Mouse (Mus musculus) hindlimb bud, embryonic 11.5 days (tissue): ENCODE measurements around the gene Adcy5.

Source experiments
- DNase-seq: peaks from one replicate; pipeline ENCODE4 v3.0.0-alpha.2; 2012; ENCODE audit warnings: low read depth, low spot score; ENCODE audit errors: extremely low spot score

The Adcy5 gene

DNA sequence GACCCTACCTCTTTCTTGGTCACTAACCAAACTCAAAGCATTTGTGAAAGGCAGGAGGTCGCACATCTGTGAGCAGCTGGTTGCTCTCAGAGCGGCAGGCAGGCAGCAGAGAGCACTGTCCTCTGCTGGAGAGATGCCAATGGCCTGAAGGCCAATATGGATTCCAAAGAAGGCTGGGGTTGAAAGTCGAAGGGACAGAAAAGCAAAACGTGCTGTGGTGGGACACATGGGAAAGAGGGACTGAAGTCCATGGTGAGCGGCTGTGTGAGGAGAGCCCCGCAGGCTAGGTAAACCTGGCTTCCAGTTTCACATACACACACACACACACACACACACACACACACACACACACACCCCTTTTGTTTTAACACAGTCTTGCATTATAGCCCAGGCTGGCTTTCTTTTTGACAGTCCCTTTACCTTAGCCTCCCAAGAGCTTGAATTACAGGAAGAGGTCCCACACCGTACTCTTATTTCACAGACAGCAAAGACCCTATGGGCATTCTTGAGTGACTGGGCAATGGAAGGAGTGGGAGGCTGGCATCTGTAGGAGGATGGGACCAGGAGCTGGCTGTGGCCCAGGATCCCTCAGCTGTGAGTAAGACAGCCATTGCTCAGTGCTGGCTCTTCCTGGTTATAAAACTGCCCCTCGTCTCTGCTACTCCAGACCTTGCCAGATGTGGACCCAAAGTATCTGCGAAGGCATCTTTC is 45.9 kb downstream of the Adcy5 start:
- no peak for DNase-seq

DNA sequence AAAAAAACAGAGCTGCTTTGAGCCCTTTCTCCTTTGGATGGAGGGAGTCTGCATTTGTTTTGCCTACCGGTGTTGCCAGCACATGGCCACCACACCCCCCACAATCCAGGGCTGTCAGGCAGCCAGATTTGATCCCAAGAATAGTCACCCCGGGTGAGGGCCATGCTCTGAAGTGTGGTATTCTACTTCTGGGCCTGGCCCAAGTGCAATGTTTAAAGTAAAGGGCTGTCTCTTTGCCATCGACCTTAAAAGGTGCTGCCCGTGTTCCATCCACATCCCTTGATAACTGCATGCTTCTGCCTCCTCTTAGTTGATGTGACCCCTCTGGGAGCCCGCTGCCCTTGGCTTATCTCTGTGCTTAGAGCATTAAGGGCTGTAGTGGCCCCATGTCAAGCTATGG is 46.6 kb downstream of the Adcy5 start:
- no peak for DNase-seq

DNA sequence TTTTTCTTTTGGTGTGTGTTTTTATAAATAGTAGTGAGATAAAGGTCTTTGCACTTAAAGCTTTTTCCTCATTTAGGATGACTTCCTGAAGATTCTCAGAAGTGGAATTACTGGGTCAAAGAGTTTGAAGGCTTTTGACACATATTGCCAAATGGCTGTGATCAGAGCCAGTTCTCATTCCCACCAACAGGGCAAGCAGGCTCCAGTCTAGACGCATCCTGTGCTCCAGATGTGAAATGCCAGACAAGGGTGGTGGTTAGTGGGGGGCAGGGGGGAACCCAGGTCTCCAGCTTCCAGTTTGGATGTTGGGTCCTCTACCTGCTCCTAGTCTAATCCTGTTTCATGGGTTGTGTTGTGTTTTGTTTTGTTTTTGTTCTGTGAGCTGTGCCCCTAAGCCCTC is 48.8 kb downstream of the Adcy5 start:
- DNase-seq: no peak

DNA sequence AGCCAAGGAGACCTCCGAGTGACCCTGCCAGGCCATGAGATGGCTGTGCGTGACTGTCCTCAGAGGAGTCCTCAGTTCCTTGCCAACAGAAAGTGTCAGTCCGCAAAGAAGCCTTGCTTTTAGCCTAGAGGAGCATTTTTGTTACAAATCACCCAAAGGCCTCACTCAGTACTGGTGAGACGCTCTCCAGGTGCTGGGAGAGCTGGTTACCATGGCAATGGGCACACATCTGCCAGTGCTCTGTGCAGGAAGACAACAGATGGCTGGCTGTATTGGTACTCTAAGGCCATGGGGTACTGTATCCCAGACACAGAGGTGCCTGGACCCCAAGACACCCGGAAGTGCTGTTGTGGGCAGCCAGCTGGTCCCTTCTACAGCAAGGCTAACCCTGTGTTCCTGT is 51.0 kb downstream of the Adcy5 start:
- no peak for DNase-seq

DNA sequence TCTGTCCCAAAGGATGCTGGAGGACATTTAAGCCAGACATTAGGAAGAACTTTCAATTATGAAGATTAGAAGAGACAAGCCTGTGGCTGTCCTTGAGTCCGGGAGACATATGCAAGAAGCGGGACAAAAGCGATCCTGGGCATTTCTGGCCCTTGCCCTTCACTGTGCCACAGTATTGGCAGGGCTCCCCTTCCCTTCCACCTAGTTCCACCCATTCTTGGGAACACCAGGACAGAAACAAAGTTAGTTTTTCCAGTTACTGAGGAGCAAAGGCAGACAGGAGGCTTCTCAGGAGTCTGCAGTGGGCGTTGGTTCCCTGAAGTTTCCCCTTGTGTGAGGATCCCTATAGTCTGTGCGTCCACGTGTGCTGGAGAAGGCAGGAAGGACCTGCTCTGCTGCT is 51.7 kb downstream of the Adcy5 start:
- DNase-seq: no peak

DNA sequence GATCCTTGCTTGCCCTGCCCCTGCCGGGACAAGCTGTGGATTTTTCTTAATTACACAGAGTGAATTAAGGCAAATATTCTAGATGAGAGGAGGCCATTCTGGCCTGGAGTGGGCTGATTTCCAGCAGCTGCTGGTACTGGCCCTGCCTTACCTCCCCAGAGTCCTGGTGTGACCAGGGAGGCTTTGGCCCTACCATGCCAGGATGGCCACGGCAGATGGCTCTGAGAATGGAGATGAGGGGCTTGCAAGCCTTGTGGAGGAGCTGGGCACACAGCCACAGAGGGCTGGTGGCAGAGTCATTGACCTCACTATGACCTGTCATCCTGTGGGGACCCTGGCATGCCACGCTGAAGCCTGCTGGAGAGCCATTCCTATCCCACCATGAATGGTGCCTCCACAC is 54.1 kb downstream of the Adcy5 start:
- no peak for DNase-seq

DNA sequence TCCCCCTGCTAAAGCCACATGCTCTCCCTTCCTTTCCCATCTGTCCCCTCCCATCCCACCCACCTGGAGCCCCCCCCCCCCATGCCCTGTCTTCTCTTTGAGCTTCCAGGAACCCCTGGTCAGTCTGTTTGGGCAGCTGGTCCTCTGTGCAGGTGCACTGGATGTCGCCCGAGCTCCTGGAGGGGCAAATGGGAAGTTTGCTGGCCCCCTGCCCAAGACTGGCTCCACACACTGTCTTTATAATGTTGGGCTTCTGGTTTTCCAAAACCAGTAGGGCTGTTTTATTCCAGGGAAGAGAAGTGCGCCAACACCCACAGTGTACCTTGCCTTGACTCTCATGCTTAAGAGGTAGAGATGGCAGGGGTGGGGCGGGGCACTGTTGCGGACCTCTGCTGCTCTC is 55.1 kb downstream of the Adcy5 start:
- DNase-seq: no peak

DNA sequence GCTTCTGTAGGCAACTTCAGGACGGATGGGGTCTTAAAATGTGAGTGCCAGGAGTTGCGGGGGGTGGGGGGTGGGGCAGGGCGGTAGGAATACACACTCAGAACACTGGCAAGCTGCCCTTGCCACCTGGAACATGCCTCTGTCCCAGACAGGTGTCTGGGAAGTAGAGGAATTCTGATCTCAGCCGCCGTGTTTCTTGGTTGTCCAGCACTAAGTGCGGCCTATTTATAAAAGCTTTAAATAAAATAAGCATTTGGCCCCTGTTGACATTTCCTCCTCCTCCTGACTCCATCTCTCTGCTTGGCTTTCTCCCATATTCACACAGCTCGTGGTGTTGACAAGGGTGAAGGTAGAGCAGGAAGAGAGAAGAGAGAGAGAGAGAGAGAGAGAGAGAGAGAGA is 60.4 kb downstream of the Adcy5 start:
- no peak for DNase-seq

DNA sequence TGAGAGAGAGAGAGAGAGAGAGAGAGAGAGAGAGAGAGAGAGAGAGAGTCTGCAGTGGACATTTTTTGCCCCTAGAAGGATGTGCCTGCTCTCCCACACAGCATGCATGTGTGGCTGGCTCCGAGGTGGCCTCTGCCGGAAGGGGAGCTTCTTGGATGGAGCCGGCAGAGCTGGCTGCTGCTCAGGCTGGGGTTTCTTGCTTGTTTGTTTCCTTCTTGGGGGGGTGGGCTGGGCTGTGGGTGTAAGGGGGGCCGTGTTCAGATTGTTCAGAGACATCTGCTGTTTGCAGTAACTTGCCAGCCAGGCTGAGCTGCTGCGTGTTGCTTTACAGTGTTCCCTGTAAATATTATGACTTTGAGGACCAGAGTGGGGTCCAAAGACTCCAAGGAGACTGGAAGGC is 60.8 kb downstream of the Adcy5 start:
- DNase-seq: no peak

DNA sequence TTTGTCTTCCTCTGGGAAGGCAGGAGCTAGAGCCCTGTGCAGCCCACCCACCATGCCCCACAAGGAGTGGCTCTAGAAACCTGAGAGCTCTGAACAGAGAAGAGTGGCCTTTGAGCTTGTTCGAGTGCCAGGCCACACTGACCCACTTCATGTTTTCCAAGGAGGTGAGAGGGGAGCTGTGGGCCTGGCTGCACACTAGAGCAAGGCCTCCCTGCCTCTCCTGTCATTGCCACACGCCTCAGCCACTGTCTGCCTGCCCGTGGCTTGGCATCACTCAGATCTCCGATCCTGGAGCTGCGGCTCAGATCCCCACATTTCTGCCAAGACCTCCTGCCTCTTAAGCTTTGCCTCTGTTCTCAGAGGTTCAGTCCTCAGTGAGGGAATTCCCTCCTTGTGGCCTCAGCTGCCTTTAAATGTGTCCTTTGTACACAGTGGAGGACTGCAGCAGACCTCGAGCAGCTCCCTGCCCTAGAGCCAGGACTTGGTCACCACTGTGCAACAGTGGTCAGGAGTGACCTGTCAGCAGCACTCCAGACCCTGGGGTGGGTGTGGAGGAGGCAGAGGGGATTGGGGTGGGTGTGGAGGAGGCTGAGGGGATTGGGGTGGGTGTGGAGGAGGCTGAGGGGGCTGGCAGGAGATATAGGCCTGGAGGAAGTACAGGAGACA is 62.3 kb downstream of the Adcy5 start:
- no peak for DNase-seq

DNA sequence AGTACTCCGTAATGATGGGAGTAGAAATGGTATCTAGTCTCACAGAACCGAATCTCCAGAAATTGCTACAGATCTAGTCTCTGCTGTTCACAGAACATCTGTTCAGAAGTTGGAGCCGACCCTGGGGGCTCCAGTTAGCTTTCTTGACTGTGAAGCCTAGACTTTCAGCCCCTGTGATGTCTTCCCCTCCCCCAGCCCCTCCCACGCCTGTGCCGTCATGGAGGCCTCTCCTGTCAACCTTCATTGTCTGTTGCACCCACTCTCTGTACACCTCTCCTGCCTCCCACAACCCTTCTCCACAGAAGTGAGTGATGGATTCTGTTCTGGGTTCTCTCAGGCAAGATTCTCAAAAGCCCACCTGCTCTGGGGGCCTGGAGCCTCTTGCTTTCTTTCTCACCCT is 65.7 kb downstream of the Adcy5 start:
- DNase-seq: no peak

DNA sequence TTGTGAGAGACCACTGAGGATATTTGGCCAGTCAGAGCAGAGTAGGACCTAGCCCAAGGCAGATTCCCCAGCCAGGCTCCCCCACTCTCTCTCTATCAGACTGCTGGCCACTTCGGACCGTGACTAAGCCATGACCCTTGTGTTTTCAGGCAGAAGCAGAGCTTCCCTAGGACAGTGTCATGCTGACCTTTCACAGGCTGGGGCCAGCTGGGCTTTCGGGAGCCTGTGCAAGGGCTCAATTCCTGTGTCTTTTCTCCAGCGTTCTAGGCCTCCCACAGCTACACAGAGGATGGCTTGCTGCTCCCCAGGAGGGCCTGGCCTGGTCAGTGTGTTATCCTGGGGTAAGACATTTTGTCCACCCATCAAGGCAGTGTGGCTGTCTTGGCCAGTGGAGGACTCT is 66.9 kb downstream of the Adcy5 start:
- no peak for DNase-seq

DNA sequence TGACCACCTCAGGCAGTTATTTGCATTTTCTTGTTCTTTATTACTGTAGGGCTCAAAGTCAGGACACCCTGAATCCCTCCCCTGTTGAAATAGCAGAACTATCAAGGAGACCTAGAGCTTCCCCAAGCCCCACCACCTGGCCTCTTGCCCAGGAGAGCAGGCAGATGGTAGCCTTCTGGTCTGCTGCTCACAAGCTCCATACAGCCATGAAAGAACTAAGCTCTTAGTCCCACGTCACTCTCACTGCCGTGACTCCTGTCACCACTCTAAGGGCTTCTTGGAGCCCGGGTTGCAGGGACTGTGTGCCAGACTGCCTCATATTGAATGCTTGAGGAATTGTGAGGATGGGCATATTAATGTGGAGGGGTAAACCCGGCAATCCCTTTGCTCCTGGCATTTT is 69.3 kb downstream of the Adcy5 start:
- no peak for DNase-seq

DNA sequence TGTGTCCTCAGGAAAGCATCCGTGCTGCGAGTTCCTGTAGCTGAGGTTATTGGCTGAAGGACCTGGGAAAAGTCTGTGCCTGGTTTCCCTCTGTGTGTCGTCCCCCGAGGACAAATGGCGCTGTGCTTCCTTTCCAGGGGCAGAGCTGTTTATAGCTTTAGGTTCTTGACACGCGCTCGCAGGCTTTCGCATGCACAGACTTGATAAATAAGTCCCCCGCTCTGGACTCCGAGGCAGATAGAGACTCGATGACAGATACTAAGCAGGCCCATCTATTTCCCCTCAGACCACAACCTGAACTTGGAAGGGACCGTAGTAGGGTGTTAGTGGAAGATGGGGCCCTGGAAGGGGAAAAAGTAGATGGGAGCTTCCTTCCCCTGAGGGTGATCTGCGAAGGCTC is 70.0 kb downstream of the Adcy5 start:
- DNase-seq: no peak

DNA sequence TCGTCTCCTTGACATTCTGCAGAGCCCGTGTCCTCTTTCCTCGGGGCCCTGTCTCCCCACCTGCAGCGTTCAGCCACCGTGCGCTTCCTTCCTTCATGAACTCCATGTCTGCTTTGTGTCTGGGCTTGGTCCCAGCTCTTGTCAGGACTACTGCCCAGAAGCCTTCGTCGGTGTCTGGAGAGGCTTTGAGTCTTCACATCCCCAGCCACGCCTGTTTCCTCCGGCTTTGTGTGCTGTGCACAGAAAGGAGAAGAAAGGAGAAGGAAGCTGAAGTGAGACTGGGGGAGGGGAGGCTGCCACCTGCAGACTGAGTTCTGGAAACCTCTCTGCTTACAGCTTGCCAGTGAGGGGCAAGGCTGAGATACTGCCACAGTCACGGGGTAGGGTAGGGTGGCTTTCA is 74.9 kb downstream of the Adcy5 start:
- no peak for DNase-seq

DNA sequence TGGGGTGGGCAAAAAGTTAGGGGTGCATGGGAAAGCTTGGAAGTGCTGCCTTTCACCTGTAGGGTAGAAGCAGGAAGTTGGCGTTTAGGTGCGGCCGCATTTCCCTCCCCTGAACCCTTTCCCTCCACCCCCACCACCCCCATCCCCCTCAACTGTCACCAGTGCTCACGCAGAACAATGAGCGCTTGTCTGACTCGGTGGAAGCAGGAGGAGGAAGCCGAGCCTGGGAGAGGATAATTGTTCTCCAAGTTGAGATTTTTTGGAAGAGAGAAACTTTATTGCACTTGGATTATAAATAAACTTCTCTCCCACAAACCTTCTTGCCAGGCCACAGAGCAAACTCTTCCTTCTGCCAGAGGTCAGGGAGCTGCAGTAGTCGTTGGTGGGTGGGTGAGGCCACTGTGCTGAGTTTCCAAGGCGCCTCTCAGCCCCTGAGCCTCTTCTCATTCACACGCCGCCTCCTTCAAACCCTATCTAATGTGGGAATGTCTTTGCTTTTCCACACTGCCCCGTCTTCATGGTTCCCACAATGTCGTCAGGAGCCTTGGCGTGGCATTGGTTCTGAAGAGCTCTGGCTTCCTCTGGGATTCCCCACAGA is 77.6 kb downstream of the Adcy5 start:
- no peak for DNase-seq

DNA sequence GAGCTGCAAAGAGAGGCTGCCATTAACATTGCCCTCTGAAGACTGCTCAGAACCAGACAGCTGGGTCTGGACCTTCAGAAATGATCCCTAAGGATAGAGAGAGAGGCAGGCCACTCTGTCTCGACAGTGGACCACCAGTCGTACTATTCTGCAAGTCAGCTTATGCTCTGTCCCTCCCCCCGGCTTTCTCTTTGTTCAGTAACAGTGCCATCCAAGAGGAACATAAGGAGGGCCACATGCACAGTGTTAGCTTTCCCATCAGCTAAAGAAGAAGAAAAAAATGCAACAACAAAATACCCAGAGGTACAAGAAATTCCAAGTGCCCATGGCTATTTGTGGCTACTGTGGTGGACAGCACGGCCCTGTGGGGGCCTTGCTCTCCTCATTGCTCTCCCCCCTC is 78.7 kb downstream of the Adcy5 start:
- DNase-seq: no peak

DNA sequence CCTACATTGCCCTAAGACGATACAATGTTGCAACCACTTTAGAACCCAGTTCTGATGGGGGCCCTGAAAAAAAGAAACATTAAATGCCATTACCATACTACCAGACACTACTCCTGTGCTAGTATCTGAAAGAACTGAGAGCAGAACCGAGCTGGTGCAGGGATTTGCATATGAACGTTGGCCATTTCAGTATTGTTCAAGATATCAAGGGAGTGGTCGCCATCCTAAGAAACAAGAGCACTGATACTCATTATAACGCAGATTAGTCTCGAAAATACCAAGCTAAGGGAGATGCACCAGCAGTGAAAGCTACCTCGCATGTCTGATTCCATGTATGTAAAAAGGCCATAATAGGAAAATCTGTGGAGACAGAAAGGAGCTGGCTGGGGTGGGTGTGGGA is 82.4 kb downstream of the Adcy5 start:
- no peak for DNase-seq

DNA sequence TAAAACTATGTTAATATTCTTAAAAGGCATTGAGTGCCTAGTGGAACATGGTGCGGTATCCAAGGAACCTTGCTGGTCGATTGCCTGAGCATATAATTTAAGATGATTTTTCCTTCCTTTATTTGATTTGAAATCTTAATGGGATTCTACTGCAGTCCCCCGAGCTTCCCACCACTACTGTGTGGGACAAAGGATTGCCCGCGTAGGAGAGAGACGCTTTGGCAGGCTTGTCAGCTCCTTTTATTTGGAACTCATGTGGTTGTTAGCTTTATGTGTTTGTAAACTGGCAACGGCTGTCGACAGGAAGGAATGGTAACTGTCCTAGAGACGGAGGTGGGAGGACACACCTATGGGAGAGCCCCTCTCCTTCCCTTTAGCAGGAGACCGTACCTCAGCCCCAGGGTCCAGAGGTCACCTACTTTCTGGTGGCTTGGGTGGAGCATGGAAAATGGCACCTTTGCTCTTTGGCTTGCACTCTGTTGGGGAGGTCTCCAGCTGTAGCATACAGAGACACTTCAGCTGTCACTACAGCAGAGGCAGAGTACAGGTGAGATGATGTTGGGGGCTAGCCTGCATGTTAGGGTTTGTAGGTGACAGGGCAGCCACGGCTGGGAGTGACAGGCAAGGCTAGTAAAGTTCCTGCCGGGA is 84.8 kb downstream of the Adcy5 start:
- DNase-seq: no peak

DNA sequence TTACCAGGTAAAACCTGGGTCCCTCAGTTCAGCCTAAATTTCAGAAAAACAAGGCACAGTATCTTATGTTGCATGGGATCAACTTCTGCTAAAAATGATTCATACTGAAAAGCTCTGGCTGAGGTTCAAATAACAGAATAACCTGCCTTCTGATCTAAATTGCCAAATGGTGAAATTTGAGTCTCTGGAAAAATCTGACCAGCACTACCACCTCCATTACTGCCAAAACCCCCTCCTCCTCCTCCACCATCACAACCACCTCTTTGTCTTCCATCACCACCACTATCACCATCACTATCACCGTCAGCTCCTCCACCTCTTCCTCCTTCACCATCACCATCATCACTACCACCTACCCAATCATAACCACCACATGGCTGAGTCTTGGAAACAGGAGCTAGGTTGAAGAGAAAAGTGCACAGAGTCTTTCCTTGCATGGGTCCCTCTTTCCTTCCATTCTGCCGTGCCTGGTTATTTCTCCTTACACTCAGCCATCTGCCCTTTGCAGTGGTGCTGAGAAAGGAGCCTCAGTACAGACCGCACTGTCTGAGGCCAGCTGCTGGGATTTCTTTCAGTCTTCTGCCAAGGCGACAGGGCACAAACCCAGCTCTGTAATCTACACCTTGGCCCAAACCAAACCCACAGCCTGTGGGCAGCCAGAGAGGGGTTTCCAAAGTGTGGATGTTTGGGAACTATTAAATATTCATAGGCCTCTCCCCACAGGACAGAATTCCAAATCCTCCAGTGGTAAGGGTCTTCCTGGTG is 85.5 kb downstream of the Adcy5 start:
- no peak for DNase-seq

DNA sequence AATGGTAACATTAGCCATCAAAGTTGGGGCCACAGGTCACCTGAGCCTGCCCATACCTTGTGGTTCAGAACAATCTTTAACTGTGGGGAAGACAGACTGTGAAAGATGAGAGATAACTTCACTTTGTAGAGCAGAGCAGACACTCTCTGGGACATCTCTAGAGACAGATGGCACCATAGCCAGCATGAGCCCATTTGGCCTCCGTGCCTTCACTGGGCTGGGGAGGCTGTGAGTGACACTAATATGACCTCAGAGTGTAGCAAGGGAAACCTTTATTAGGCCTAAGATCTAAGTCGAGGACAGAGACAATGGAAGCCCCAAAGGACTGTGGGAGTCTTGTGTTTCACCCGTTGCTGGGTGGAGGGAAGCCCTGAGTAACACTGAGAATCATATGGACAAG is 92.7 kb downstream of the Adcy5 start:
- no peak for DNase-seq
